Mouse (Mus musculus) erythroblast, embryonic 14.5 days (primary cell): Measurements from ENCODE around the gene Mtmr3.

ENCODE experiments used
- GATA1 ChIP-seq: IDR thresholded peaks from 2 replicates; pipeline ENCODE4 v1.6.1; 2012; ENCODE audit warnings: low read length, inconsistent platforms, mixed read lengths
- TAL1 ChIP-seq: IDR thresholded peaks from 3 replicates; pipeline ENCODE4 v1.6.1; 2012; ENCODE audit warnings: low read length, inconsistent platforms, mixed read lengths

- TF ChIP-seq TAL1 (no peak), GATA1 (no peak)
These were observed 49.3 kb downstream of the Mtmr3 start for GRCm38 (mm10) chr11:4545401-4545800.
